In genomic region chrX:48140286-48140877, GRCm38 (mm10) we compare ENCODE assay signal across 16 mouse cellular contexts. TPM values are rescaled to one million over a fixed set of nuclear protein-coding genes. Genes with fewer than 3 reads are reported as not detected.
A peak's percentile ranks its signal among the peaks of the same experiment; 100 is the strongest.
DNase-seq lines count a peak whose midpoint lies in the region; ATAC-seq lines count a peak whose summit lies in the region.
"Had no signal": no experiment of that assay in that cellular context is flagged by ENCODE, and none has a peak within 500 bp of the region (broad histone marks: within the 10 kb centered on the region; RNA-seq: fewer than 3 reads in every experiment).

No protein-coding gene starts in this region.

- no peak overlapping the region for H3K4me2 ChIP-seq in heart, embryonic 12.5 days
- H3K4me2 ChIP-seq: lung, embryonic 15.5 days had no signal

- 0 out of 2 replicates have a peak, but pooled peaks cover 8% of the 10 kb centered on the region for H3K27me3 ChIP-seq in heart, embryonic 12.5 days (replicated peaks)
- H3K27me3 ChIP-seq: lung, embryonic 15.5 days had no signal

- no peaks in the 10 kb centered on the region for H3K4me1 ChIP-seq in heart, embryonic 12.5 days (replicated peaks)

- no peaks in the 10 kb centered on the region for H3K9me3 ChIP-seq in heart, embryonic 12.5 days (replicated peaks)
- H3K9me3 ChIP-seq: hindbrain, embryonic 10.5 days; lung, embryonic 15.5 days had no signal

- WGBS in heart, embryonic 12.5 days: 40% methylated on average over 3 of the region's 3 CpGs

- no peak for ATAC-seq in heart, embryonic 12.5 days (ENCODE audit: insufficient number of reproducible peaks, low FRiP score)
- peak; percentile 66 for ATAC-seq in granulocyte monocyte progenitor cell, adult 5-6 weeks (replicated peaks; ENCODE audit: poor library complexity, severe bottlenecking)
- no peak for ATAC-seq in megakaryocyte-erythroid progenitor cell, adult 5-6 weeks (replicated peaks; ENCODE audit: low FRiP score, low TSS enrichment, poor library complexity, severe bottlenecking)

- H3K36me3 ChIP-seq in heart, embryonic 12.5 days: no peaks in the 10 kb centered on the region
- H3K36me3 ChIP-seq: hindbrain, embryonic 10.5 days; lung, embryonic 15.5 days had no signal

- peak; percentile 90 for DNase-seq in heart, adult 11 months
- peak; percentile 35 for DNase-seq in 416B (ENCODE audit: low read depth)
- peak; percentile 13 for DNase-seq in skeletal muscle tissue, adult 2 months (ENCODE audit: low read depth, low spot score)
- no peak for DNase-seq in adrenal gland, adult (ENCODE audit: inconsistent age in 2 of 2, low spot score in 1 of 2)
- DNase-seq in frontal cortex, postnatal 10 days (ENCODE audit: low spot score in 2 of 2): no peak
- DNase-seq: cerebellum, postnatal 14 days; gastrocnemius, postnatal 14 days had no signal

- H3K4me3 ChIP-seq in heart, embryonic 12.5 days: no peak overlapping the region
- H3K4me3 ChIP-seq: hindbrain, embryonic 10.5 days; left cerebral cortex, adult 2 months; lung, embryonic 15.5 days; myocyte had no signal

- H3K9ac ChIP-seq in heart, embryonic 12.5 days: no peak overlapping the region
- H3K9ac ChIP-seq: lung, embryonic 15.5 days had no signal

- H3K27ac ChIP-seq in heart, embryonic 12.5 days (ENCODE audit: poor library complexity, severe bottlenecking): no peak overlapping the region
- H3K27ac ChIP-seq: kidney, postnatal 0 days; left cerebral cortex, adult 2 months; lung, embryonic 15.5 days had no signal

RNA-seq across cellular contexts. Expression of gene Sash3, which starts 5.9 kb away (rescaled TPM):
- 0.84 and 0.96 TPM in 2 replicates for polyA plus RNA-seq in heart, embryonic 12.5 days (2016; fragmentation: Nextera tagmentation; extraction: Ambion mirVana)
- total RNA-seq in granulocyte monocyte progenitor cell, adult 5-6 weeks (2014; fragmentation: Nextera tagmentation): 58.7 and 63.8 TPM in 2 replicates
- 74.4 and 84.7 TPM in 2 replicates for total RNA-seq in granulocyte monocyte progenitor cell, adult 5-6 weeks (2017)
- total RNA-seq in megakaryocyte-erythroid progenitor cell, adult 5-6 weeks (2014; fragmentation: Nextera tagmentation): 34.7 and 38.6 TPM in 2 replicates
- 49.8 and 63.2 TPM in 2 replicates for total RNA-seq in megakaryocyte-erythroid progenitor cell, adult 5-6 weeks (2017)
- polyA plus RNA-seq: C2C12, myocyte had no signal

RNA-seq across cellular contexts. Expression of gene Xpnpep2, which starts 31.9 kb away (rescaled TPM):
- polyA plus RNA-seq in heart, embryonic 12.5 days (2016; fragmentation: Nextera tagmentation; extraction: Ambion mirVana): 0.15 and 0.41 TPM in 2 replicates
- not detected in 2 replicates for total RNA-seq in granulocyte monocyte progenitor cell, adult 5-6 weeks (2014; fragmentation: Nextera tagmentation)
- not detected in 2 replicates for total RNA-seq in granulocyte monocyte progenitor cell, adult 5-6 weeks (2017)
- total RNA-seq in megakaryocyte-erythroid progenitor cell, adult 5-6 weeks (2014; fragmentation: Nextera tagmentation): 3.6 TPM in 1 of 2 replicates, not detected in the other
- 0.47 TPM in 1 of 2 replicates, not detected in the other for total RNA-seq in megakaryocyte-erythroid progenitor cell, adult 5-6 weeks (2017)

Comparison
In these comparisons a context has a peak if more than half of its experiments do, and no peak if none do; other contexts are left out.
1. DNase-seq: peak in heart, adult 11 months (single experiment), 416B (single experiment) and skeletal muscle tissue, adult 2 months (single experiment); none in adrenal gland, adult (0 of 2) and frontal cortex, postnatal 10 days (0 of 2).